Mouse (Mus musculus) heart, adult 2 months (tissue): ENCODE results near the gene Smarcc1.

Source experiments
- CTCF ChIP-seq: fragments of 200-600 bp; IDR thresholded peaks from 2 replicates; pipeline ENCODE4 v1.8.1; 2022; ENCODE audit warnings: antibody characterized with exemption, mild to moderate bottlenecking, moderate library complexity
- POLR2A ChIP-seq: fragments of 200-500 bp; IDR thresholded peaks from 2 replicates; pipeline ENCODE4 v1.6.1; 2011; ENCODE audit warnings: mild to moderate bottlenecking, low read depth, low read length, control low read depth; ENCODE audit not compliant: insufficient read depth

DNA sequence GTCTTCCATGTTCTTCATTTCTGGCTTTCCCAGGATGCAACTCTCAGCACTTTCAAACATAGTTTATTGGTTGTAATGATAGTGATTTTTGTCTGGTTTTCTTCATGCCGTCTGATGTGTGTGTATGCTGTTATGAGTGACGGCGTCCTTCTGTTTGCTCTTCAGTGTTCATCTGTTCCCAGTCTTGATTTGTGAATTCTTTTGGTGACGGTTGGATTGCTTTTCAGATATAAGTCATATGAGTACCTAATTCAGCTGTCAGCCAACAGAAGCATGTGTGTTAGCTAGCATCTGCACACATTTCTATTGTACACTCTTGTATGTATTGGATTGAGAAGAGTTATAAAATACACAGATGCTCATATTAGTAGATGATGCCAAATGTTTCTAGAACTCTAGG lies 106.8 kb downstream of the Smarcc1 start:
- no peak for TF ChIP-seq CTCF
- no peak for TF ChIP-seq POLR2A
